Mouse (Mus musculus) CH12.LX (cell line): Measurements from ENCODE around the gene Mcf2l.

Experiments used
- CHD2 ChIP-seq: IDR thresholded peaks from 2 replicates; pipeline ENCODE4 v1.6.1; 2011; ENCODE audit warnings: low read length, improper control_type of control experiment
- CTCF ChIP-seq, 2 experiments: IDR thresholded peaks in 1 of 2; conservative IDR thresholded peaks in 1 of 2; 2 replicates each; pipeline ENCODE4 v1.5.1; 2011 to 2012; ENCODE audit warnings: low read depth in 2 of 2, low read length in 2 of 2, improper control_type of control experiment in 1 of 2, inconsistent platforms in 1 of 2, mild to moderate bottlenecking in 1 of 2, moderate library complexity in 1 of 2
- EP300 ChIP-seq: IDR thresholded peaks from 2 replicates; pipeline ENCODE4 v1.6.1; 2011; ENCODE audit warnings: low read length, improper control_type of control experiment
- HCFC1 ChIP-seq: IDR thresholded peaks from 2 replicates; pipeline ENCODE4 v1.6.1; 2012; ENCODE audit warnings: low read depth, mild to moderate bottlenecking, inconsistent platforms, low read length, improper control_type of control experiment
- MAX ChIP-seq: IDR thresholded peaks from 2 replicates; pipeline ENCODE4 v1.6.1; 2011; ENCODE audit warnings: low read length, improper control_type of control experiment
- MXI1 ChIP-seq: IDR thresholded peaks from 2 replicates; pipeline ENCODE4 v1.6.1; 2011; ENCODE audit warnings: mild to moderate bottlenecking, low read depth, low read length, improper control_type of control experiment
- POLR2A ChIP-seq: IDR thresholded peaks from 2 replicates; pipeline ENCODE4 v1.6.1; 2011; ENCODE audit warnings: low read depth, mild to moderate bottlenecking, improper control_type of control experiment, low read length
- POLR2AphosphoS2 ChIP-seq: IDR thresholded peaks from 2 replicates; pipeline ENCODE4 v1.6.1; 2011; ENCODE audit warnings: low read depth, low read length, improper control_type of control experiment
- RCOR1 ChIP-seq: conservative IDR thresholded peaks from 2 replicates; pipeline ENCODE4 v1.6.1; 2012; ENCODE audit warnings: low read depth, mild to moderate bottlenecking, inconsistent platforms, low read length, improper control_type of control experiment
- ZC3H11A ChIP-seq: IDR thresholded peaks from 2 replicates; pipeline ENCODE4 v1.6.1; 2012; ENCODE audit warnings: low read depth, mild to moderate bottlenecking, inconsistent platforms, low read length, improper control_type of control experiment
- ZMIZ1 ChIP-seq: IDR thresholded peaks from 2 replicates; pipeline ENCODE4 v1.6.1; 2012; ENCODE audit warnings: low read depth, mild to moderate bottlenecking, inconsistent platforms, low read length, improper control_type of control experiment
- ZNF384 ChIP-seq: IDR thresholded peaks from 2 replicates; pipeline ENCODE4 v1.6.1; 2012; ENCODE audit warnings: low read depth, low read length, improper control_type of control experiment, inconsistent platforms

GRCm38 (mm10) chr8:12863061-12863460, 10.5 kb upstream of the Mcf2l start:
- TF ChIP-seq CTCF (conservative IDR thresholded peaks at IDR 0.05 in 1 of 2, IDR thresholded peaks at IDR 0.05 in 1 of 2; ENCODE audit: low read depth in 2 of 2, low read length in 2 of 2) (no peak), RCOR1 (no peak), MXI1 (no peak), EP300 (no peak), MAX (no peak), CHD2 (no peak), POLR2A (no peak), ZC3H11A (no peak), ZMIZ1 (no peak), POLR2AphosphoS2 (no peak), HCFC1 (no peak), ZNF384 (no peak)
